ENCODE assay signal across 28 mouse cellular contexts in genomic region chr13:51488945-51489344, GRCm38 (mm10).
DNase-seq lines count a peak whose midpoint lies in the region; ATAC-seq and TF ChIP-seq lines count a peak whose summit lies in the region.
"Had no signal": no experiment of that assay in that cellular context is flagged by ENCODE, and none has a peak within 500 bp of the region (broad histone marks: within the 10 kb centered on the region; RNA-seq: fewer than 3 reads in every experiment).

No protein-coding gene starts in this region.

- H3K9me3 ChIP-seq in ES-E14 (ENCODE audit: control insufficient read depth, insufficient read depth, low read depth, low read length): no peaks in the 10 kb centered on the region
- H3K9me3 ChIP-seq in embryonic facial prominence, embryonic 14.5 days (ENCODE audit: control insufficient read depth, low read length): no peaks in the 10 kb centered on the region
- H3K9me3 ChIP-seq in liver, postnatal 0 days (ENCODE audit: low read length): no peaks in the 10 kb centered on the region
- H3K9me3 ChIP-seq: embryonic facial prominence, embryonic 15.5 days; forebrain, embryonic 15.5 days; hindbrain, embryonic 13.5 days; limb, embryonic 12.5 days; liver, embryonic 12.5 days; lung, embryonic 15.5 days; midbrain, embryonic 13.5 days had no signal

- TF ChIP-seq POLR2A in kidney, adult 2 months (IDR thresholded peaks at IDR 0.05; ENCODE audit: low read depth, low read length): no peak

- no peak overlapping the region for H3K4me2 ChIP-seq in embryonic facial prominence, embryonic 14.5 days (ENCODE audit: low read depth, low read length)
- no peak overlapping the region for H3K4me2 ChIP-seq in liver, postnatal 0 days (ENCODE audit: low read depth, low read length)
- H3K4me2 ChIP-seq: embryonic facial prominence, embryonic 15.5 days; forebrain, embryonic 15.5 days; hindbrain, embryonic 13.5 days; limb, embryonic 12.5 days; liver, embryonic 12.5 days; lung, embryonic 15.5 days; midbrain, embryonic 13.5 days had no signal

- ATAC-seq in embryonic facial prominence, embryonic 14.5 days (ENCODE audit: low read depth): no peak
- ATAC-seq in liver, postnatal 0 days: no peak
- ATAC-seq: forebrain, embryonic 15.5 days; inflammation-experienced regulatory T-cells, adult 6 months; liver, embryonic 12.5 days; midbrain, embryonic 13.5 days had no signal

- H3K4me1 ChIP-seq in kidney, adult 2 months (ENCODE audit: control insufficient read depth, insufficient read depth, low read length): no peaks in the 10 kb centered on the region
- H3K4me1 ChIP-seq in ES-E14 (ENCODE audit: control insufficient read depth in 2 of 2, insufficient read depth in 2 of 2, low read length in 2 of 2, poor library complexity in 1 of 2): peaks cover 0 to 8% of the 10 kb centered on the region in 2 experiments; a peak in 1 of 4 replicates
- no peaks in the 10 kb centered on the region for H3K4me1 ChIP-seq in embryonic facial prominence, embryonic 14.5 days (ENCODE audit: control insufficient read depth, insufficient read depth, low read length)
- H3K4me1 ChIP-seq in liver, postnatal 0 days (ENCODE audit: insufficient read depth): no peaks in the 10 kb centered on the region
- H3K4me1 ChIP-seq: embryonic facial prominence, embryonic 15.5 days; forebrain, embryonic 15.5 days; hindbrain, embryonic 13.5 days; limb, embryonic 12.5 days; liver, embryonic 12.5 days; lung, embryonic 15.5 days; megakaryocyte, embryonic 14.5 days; midbrain, embryonic 13.5 days had no signal

- WGBS in kidney, adult 2 months: 66% methylated on average over 3 of the region's 3 CpGs
- WGBS in embryonic facial prominence, embryonic 14.5 days: 73% methylated on average over 3 of the region's 3 CpGs
- 68% methylated on average over 3 of the region's 3 CpGs for WGBS in liver, postnatal 0 days (ENCODE audit: insufficient replicate concordance)

- no peak for TF ChIP-seq CTCF in kidney, adult 2 months (conservative IDR thresholded peaks at IDR 0.05; ENCODE audit: insufficient read depth, insufficient read length, low read depth, low read length)
- TF ChIP-seq CTCF in liver, postnatal 0 days (IDR thresholded peaks at IDR 0.05; ENCODE audit: low read depth): no peak
- TF ChIP-seq CTCF in layer of hippocampus, adult 2 months (conservative IDR thresholded peaks at IDR 0.05): no peak

- TF ChIP-seq EP300 in liver, postnatal 0 days (IDR thresholded peaks at IDR 0.05; ENCODE audit: low read depth): no peak

- H3K27me3 ChIP-seq in kidney, adult 2 months (replicated peaks; ENCODE audit: control insufficient read depth, insufficient read depth, low read length): no peaks in the 10 kb centered on the region
- no peaks in the 10 kb centered on the region for H3K27me3 ChIP-seq in embryonic facial prominence, embryonic 14.5 days (replicated peaks; ENCODE audit: control insufficient read depth, insufficient read depth, low read length)
- H3K27me3 ChIP-seq in liver, postnatal 0 days (ENCODE audit: insufficient read depth, low read length): no peaks in the 10 kb centered on the region
- H3K27me3 ChIP-seq: embryonic facial prominence, embryonic 15.5 days; forebrain, embryonic 15.5 days; hindbrain, embryonic 13.5 days; limb, embryonic 12.5 days; liver, embryonic 12.5 days; lung, embryonic 15.5 days; midbrain, embryonic 13.5 days had no signal

- no peaks in the 10 kb centered on the region for H3K36me3 ChIP-seq in kidney, adult 2 months (ENCODE audit: control insufficient read depth, insufficient read depth, low read length)
- no peaks in the 10 kb centered on the region for H3K36me3 ChIP-seq in ES-E14 (ENCODE audit: control insufficient read depth, insufficient read depth, low read length, poor library complexity, severe bottlenecking)
- H3K36me3 ChIP-seq in embryonic facial prominence, embryonic 14.5 days (ENCODE audit: control insufficient read depth, insufficient read depth, low read length): no peaks in the 10 kb centered on the region
- no peaks in the 10 kb centered on the region for H3K36me3 ChIP-seq in liver, postnatal 0 days (replicated peaks; ENCODE audit: insufficient read depth, low read length)
- H3K36me3 ChIP-seq: embryonic facial prominence, embryonic 15.5 days; forebrain, embryonic 15.5 days; hindbrain, embryonic 13.5 days; limb, embryonic 12.5 days; liver, embryonic 12.5 days; lung, embryonic 15.5 days; midbrain, embryonic 13.5 days had no signal

- H3K27ac ChIP-seq in kidney, adult 2 months (ENCODE audit: insufficient read depth, low read depth, low read length): no peak overlapping the region
- H3K27ac ChIP-seq in ES-E14 (ENCODE audit: insufficient read depth, low read depth, low read length, poor library complexity, severe bottlenecking): no peak overlapping the region
- H3K27ac ChIP-seq in embryonic facial prominence, embryonic 14.5 days (replicated peaks; ENCODE audit: low read depth, low read length): no peak overlapping the region
- no peak overlapping the region for H3K27ac ChIP-seq in liver, postnatal 0 days (ENCODE audit: low read depth)
- no peak overlapping the region for H3K27ac ChIP-seq in layer of hippocampus, adult 2 months
- H3K27ac ChIP-seq: embryonic facial prominence, embryonic 15.5 days; forebrain, embryonic 15.5 days; hindbrain, embryonic 13.5 days; limb, embryonic 12.5 days; liver, embryonic 12.5 days; lung, embryonic 15.5 days; midbrain, embryonic 13.5 days had no signal

- in situ Hi-C loops in ES-E14 (cut with MboI; ENCODE audit: low sequenced_read_pairs in 2 of 2, unreplicated experiment in 2 of 2): no loop called here

- H3K4me3 ChIP-seq in kidney, adult 2 months (ENCODE audit: insufficient read depth, low read depth, low read length): no peak overlapping the region
- no peak overlapping the region for H3K4me3 ChIP-seq in ES-E14 (ENCODE audit: insufficient read depth in 1 of 2, low read depth in 1 of 2, low read length in 2 of 2, poor library complexity in 1 of 2, severe bottlenecking in 1 of 2)
- no peak overlapping the region for H3K4me3 ChIP-seq in embryonic facial prominence, embryonic 14.5 days (ENCODE audit: low read depth, low read length)
- H3K4me3 ChIP-seq in liver, postnatal 0 days (ENCODE audit: low read depth, low read length): no peak overlapping the region
- no peak overlapping the region for H3K4me3 ChIP-seq in layer of hippocampus, adult 2 months
- H3K4me3 ChIP-seq: embryonic facial prominence, embryonic 15.5 days; forebrain, embryonic 15.5 days; hindbrain, embryonic 13.5 days; limb, embryonic 12.5 days; liver, embryonic 12.5 days; lung, embryonic 15.5 days; megakaryocyte, embryonic 14.5 days; midbrain, embryonic 13.5 days had no signal

- no peak overlapping the region for H3K9ac ChIP-seq in ES-E14 (ENCODE audit: insufficient read depth, low read depth, low read length, poor library complexity, severe bottlenecking)
- no peak overlapping the region for H3K9ac ChIP-seq in embryonic facial prominence, embryonic 14.5 days (ENCODE audit: low read depth, low read length)
- H3K9ac ChIP-seq in liver, postnatal 0 days (replicated peaks): no peak overlapping the region
- H3K9ac ChIP-seq: embryonic facial prominence, embryonic 15.5 days; forebrain, embryonic 15.5 days; hindbrain, embryonic 13.5 days; limb, embryonic 12.5 days; liver, embryonic 12.5 days; lung, embryonic 15.5 days; midbrain, embryonic 13.5 days had no signal

- peak; percentile 7 for DNase-seq in embryo, embryonic 10 days (ENCODE audit: low spot score)
- no peak for DNase-seq in embryo, embryonic 10.5 days (ENCODE audit: low spot score)
- DNase-seq in kidney, postnatal 10 days: peak; percentile 18
- no peak for DNase-seq in kidney, adult 2 months
- peak; percentile 11 for DNase-seq in ES-E14 (ENCODE audit: low read depth, low spot score)
- peak; percentile 32 for DNase-seq in embryonic facial prominence, embryonic 14.5 days (ENCODE audit: low spot score)
- no peak for DNase-seq in liver, postnatal 0 days
- DNase-seq in layer of hippocampus, adult 2 months (ENCODE audit: low spot score in 2 of 2): no peak
- DNase-seq: adrenal gland, postnatal 25 days; cerebellum, adult 9-10 months; gastrocnemius, postnatal 10 days; heart, adult 18-20 months; heart, postnatal 36 days; kidney, adult 9 months; lung, postnatal 36 days; retina, postnatal 1 day; right cerebral cortex, postnatal 25 days; spleen, adult 18-20 months; thymus, postnatal 14 days had no signal

TF ChIP-seq in ES-E14, 5 proteins besides CTCF, POLR2A, EP300 and RAD21:
- TF ChIP-seq ZNF384 (IDR thresholded peaks at IDR 0.05; ENCODE audit: low read depth, low read length) (no peak), MAFK (IDR thresholded peaks at IDR 0.05; ENCODE audit: insufficient read depth, low read depth, low read length) (no peak), ZC3H11A (IDR thresholded peaks at IDR 0.05; ENCODE audit: borderline replicate concordance, low read depth, low read length) (no peak), CHD2 (IDR thresholded peaks at IDR 0.05; ENCODE audit: low read depth, low read length) (no peak)

Comparison
In these comparisons a context has a peak if more than half of its experiments do, and no peak if none do; other contexts are left out.
1. DNase-seq: peak in embryo, embryonic 10 days (single experiment), kidney, postnatal 10 days (single experiment), ES-E14 (single experiment) and embryonic facial prominence, embryonic 14.5 days (single experiment); none in embryo, embryonic 10.5 days (single experiment), kidney, adult 2 months (single experiment), liver, postnatal 0 days (single experiment) and layer of hippocampus, adult 2 months (0 of 2).